Mouse (Mus musculus): ENCODE results near the gene Pjvk. TPM values are rescaled to one million over a fixed set of nuclear protein-coding genes. Genes with fewer than 3 reads are reported as not detected.
"Not testable (repeated sequence)": the region's sequence is repeated elsewhere in the genome, so short reads cannot be mapped to it uniquely, and the experiment has no call there.

Gene Pjvk
- under 1 TPM in 1 of 2 experiments, not detected in 1; 0.27 TPM for total RNA-seq (2021)
- long read RNA-seq, experiment 1, result 0 reads
- long read RNA-seq, experiment 2, result 0 reads

- peak; percentile 99 to 100 for DNase-seq
- intact Hi-C loops (cut with DNase I), result loop anchor here (2.0 to 5.0 kb wide), 2 partner anchors 25 to 49 kb away; partner anchors contain the start of gene Fkbp7
Measured at GRCm38 (mm10) chr2:76647883-76648570, at the start of gene Pjvk, which contains the start of gene Prkra. TSS of gene Pjvk (plus strand) at chr2:76648476. TSS of gene Prkra (minus strand) at chr2:76648015.

DNA sequence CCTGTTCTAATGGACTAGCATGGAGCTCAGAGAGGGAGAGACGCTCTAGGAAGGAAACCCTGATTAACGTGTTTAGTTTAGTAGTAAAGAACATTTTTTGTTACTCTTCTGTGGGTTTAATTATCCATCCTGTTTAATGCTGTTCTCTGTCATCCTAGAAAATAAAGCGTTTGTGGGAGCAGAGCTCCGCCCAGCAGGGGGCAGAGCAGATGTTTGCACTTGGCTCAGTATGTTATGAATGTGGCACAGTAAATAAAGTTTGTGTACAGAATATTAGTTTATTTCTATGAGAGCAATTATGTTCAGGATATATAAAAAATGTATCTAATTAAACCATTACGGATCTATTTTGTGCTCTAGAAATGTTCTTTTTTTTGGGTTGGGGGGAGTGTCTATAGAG lies 49.1 kb upstream of the Pjvk start:
- no peak for DNase-seq
- intact Hi-C loops (cut with DNase I), result no loop called here

DNA sequence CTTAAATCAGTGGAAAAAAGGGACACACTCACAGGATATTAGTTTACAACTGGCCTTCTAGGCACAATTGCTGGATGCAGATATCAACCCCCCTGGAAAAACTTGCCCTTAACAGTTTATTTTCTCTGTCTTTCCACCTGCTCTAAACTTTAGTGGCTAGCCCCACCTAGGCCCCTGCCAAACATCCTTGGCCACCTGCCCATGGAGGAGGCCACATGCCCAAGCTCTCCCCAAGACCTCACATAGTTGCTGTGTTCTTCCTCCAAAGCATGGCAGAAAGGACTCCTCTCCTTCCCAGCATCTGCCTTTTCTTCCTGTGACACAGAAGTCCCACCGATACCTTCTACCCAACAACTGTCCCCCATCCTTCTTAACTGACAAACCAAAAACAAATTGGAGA lies 46.0 kb upstream of the Pjvk start:
- DNase-seq, result no peak
- intact Hi-C loops (cut with DNase I), result no loop called here

DNA sequence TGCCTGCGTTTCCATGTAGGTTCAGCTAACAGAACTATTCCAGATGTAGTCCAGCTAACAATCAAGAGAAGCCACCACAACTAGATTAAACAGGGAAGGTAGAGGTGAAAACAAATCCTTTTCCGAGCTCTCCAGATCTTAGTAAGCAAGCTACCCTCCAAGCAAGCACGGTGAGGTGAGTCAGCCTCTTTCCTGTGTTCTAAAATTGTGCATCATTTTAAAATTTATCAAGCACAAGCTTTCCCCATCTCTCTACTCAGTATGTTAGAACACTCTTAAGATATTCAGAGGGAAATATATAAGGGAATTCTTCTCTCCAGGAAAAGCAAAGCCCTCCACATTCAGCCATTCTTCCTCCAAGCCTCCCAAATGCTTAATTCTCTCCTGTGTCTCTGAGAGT lies 41.6 kb upstream of the Pjvk start:
- intact Hi-C loops (cut with DNase I), result no loop called here
- DNase-seq, result no peak

GRCm38 (mm10) chr2:76610326-76611104 lies 37.8 kb upstream of the Pjvk start:
- no peak for DNase-seq
- intact Hi-C loops (cut with DNase I), result no loop called here

- intact Hi-C loops (cut with DNase I), result no loop called here
- DNase-seq, result no peak
Measured at GRCm38 (mm10) chr2:76611996-76612395, 36.3 kb upstream of the Pjvk start.

GRCm38 (mm10) chr2:76618078-76618477 lies 30.2 kb upstream of the Pjvk start:
- intact Hi-C loops (cut with DNase I), result loop anchor here (2.0 kb wide), 1 partner anchor 251 kb away; no protein-coding TSS in a partner anchor
- peak; percentile 7 to 50 for DNase-seq

- no peak for DNase-seq
- intact Hi-C loops (cut with DNase I), result no loop called here
Measured at GRCm38 (mm10) chr2:76620188-76620587, 28.1 kb upstream of the Pjvk start.

DNA sequence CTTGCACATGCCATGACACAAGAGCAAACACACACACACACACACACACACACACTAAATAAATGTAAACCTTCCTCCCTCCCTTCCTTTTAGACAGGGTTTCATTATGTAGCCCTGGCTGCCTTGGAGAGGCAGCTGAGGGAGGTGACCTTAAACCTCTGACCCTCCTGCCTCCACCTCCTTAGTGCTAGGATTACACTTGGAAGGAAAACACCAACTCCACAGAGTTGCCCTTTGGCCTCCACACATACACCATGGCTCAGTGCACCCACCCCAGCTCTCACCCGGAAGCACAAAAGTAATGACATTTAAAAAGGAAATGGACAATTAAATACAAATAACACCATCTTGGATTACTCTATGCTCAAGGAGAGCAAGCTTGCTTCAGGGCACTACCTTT lies 26.6 kb upstream of the Pjvk start:
- intact Hi-C loops (cut with DNase I), result no loop called here
- DNase-seq, result no peak

DNA sequence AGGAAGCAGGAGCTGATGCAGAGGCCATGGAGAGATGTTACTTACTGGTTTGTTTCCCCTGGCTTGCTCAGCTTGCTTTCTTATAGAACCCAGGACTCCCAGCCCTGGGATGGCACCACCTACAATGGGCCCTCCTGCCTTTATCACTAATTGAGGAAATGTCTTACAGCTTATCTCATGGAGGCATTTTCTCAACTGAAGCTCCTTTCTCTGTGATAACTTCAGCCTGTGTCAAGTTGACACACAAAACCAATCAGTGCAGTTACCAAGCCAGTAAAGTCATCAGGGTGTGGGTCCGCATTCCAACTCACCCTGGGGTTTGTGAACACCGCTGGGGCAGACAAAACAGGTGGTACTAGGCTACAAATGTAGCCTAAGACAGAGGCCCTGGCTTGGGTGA lies 26.0 kb upstream of the Pjvk start:
- DNase-seq; intact Hi-C loops (cut with DNase I): not testable (repeated sequence)

- intact Hi-C loops (cut with DNase I), result no loop called here
- no peak for DNase-seq
Measured at GRCm38 (mm10) chr2:76630293-76630692, 18.0 kb upstream of the Pjvk start.

DNA sequence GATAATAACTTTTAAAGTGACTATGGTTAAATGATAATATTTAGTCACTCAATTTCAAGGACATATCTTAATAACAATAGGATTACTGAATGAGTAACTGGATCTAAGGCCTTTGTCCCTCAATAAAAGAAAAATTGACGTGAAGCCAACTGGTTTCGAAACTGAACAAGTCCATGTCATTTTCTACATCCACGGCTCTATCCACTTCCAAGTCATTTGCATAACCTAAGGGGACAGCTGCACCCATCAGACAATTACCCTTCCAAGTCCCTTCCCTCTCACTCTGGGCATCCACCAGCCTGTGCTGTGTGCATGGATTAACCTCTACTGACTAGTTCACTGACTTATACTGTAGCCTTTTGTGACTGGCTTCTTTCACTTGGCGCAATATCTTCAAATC lies 16.7 kb upstream of the Pjvk start:
- DNase-seq, result no peak
- intact Hi-C loops (cut with DNase I), result no loop called here

GRCm38 (mm10) chr2:76639637-76640036 lies 8.6 kb upstream of the Pjvk start:
- intact Hi-C loops (cut with DNase I), result no loop called here

DNA sequence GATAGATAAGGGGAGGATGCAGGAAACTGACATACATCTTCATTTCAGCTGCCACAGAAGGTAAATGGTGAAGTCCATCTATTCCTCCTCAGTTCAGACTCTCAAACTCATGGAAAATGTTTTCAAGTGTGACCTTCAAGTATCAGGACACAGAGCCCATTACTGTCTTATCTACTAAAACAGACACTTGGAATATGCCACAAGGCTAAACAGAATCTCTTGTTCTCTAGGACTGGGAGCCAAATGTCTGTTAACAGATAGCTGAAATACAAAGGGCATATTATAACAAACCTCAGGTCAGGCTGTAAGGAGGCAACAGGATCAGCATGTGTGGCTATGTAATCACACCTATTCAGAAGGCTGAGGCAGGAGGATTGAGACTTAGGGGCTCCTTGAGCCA lies 4.5 kb upstream of the Pjvk start:
- DNase-seq, result no peak
- intact Hi-C loops (cut with DNase I), result no loop called here

More at GRCm38 (mm10) chr2:76639637-76640036, 8.6 kb upstream of the Pjvk start:
- DNase-seq, result no peak

- intact Hi-C loops (cut with DNase I), result loop anchor here (5.0 kb wide), 1 partner anchor 50 kb away; no protein-coding TSS in a partner anchor
- DNase-seq, result no peak
Measured at GRCm38 (mm10) chr2:76647441-76647869, 821 bp upstream of the Pjvk start.

DNA sequence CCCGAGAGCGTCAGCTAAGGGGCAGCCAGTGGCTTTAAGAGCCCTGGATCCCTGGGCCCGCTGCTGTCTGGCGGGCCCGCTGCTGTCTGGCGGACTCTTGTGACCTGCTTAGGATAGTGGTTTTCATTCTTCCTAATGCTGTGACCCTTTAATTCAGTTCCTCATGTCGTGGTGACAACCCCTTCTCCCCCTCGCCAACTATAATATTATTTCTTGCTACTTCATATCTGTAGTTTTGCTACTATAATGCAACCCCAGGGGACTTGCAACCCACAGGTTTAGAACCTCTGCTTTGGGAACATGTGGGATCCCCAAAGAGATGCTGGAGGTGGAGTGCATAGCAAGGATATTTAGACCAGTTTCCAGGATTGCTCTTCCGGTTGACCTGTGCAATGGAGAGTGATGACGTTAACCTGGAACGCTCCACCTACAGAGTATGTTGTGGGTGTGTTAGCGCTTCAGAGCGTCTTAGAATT lies 428 bp downstream of the Pjvk start:
- DNase-seq, result no peak
- intact Hi-C loops (cut with DNase I), result loop anchor here (2.0 to 5.0 kb wide), 2 partner anchors 24 to 49 kb away; partner anchors contain the start of gene Fkbp7

- DNase-seq, result no peak
- intact Hi-C loops (cut with DNase I), result no loop called here
Measured at GRCm38 (mm10) chr2:76653070-76653469, 4.8 kb downstream of the Pjvk start.

DNA sequence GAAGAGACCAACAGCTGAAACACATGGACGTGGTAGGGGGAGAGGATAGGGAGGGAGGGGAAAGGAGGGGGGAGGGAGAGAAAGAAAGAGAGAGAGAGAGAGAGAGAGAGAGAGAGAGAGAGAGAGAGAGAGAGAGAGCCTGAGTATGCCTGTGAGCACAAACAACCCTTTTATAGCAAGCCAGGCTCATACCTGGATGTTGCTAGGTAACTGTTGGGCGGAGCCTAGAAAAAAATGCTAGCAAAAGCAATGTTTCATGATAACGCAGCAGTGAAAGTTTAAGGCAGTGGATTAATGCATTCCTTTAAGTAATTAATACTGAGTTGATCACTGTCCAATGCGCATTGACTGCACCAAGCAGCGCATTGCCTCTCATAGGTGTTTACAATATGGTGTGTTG lies 6.4 kb downstream of the Pjvk start:
- intact Hi-C loops (cut with DNase I), result no loop called here
- no peak for DNase-seq

- no peak for DNase-seq
- intact Hi-C loops (cut with DNase I), result no loop called here
Measured at GRCm38 (mm10) chr2:76655444-76655843, 7.2 kb downstream of the Pjvk start.

GRCm38 (mm10) chr2:76655982-76656381 lies 7.7 kb downstream of the Pjvk start:
- intact Hi-C loops (cut with DNase I), result no loop called here
- no peak for DNase-seq

- no peak for DNase-seq
- intact Hi-C loops (cut with DNase I), result no loop called here
Measured at GRCm38 (mm10) chr2:76658551-76658950, 10.3 kb downstream of the Pjvk start.

Measured in heart, postnatal 14 days (tissue).